Mouse (Mus musculus): Measurements from ENCODE around the gene Gm21969. TPM values are rescaled to one million over a fixed set of nuclear protein-coding genes. Genes with fewer than 3 reads are reported as not detected.

The Gm21969 gene
- polyA plus RNA-seq (2012; fragmentation: generic; extraction: Trizol), result 0.01 TPM
- long read RNA-seq, experiment 1, result 0 reads
- long read RNA-seq, experiment 2, partial matches to known transcripts, result 0 of 2 reads
- long read RNA-seq, experiment 2, other reads (novel, unspliced or antisense), result 2 of 2 reads

DNA sequence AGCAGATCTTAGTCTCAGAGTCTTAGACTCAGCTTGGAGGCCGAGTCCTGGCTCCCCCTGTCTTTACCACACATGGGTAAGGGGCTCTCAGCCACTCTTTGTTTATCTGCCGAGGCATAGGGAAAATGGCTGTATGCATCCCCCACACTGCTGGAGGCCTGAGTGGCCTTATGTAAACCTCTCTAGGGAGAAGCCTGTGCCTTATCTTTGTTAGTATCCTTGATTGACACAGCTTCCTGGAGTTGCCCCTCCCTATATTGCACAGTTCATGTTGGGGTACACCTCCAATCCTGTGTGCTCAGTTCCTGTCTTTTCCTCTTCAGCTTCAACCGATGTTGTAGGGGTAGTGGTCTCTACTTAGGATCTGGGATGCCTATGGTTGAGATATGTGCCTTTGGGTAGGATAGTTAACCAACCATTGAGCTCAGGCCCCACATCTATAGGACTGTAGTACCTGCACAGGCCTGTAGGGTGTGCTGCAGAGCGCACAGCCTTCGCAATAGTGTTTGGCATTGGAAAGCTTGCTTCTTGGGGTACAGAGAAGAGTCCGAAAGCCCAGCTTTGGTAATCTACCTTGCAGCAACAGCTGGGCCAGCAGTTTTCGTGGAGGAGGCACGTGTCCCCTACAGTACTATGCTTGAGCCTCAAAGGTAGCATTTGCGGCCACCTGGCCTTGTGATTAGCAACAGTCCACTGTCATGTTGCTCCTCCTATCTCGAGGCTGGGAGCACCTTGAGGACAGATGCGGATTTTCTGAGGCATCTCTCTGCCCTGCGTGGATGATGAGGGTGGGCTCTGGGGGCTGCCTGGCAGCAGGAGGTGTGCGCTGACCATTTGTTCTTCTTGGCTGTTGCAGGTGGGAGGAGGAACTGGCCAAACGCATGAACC is at the start of gene Gm21969:
Gene Gm21969 (plus strand): TSS at position 830 of the 888 bp plus-strand sequence.
- Histone ChIP-seq H3K79me3 (ENCODE audit: low read depth) (peaks cover 23% of the 10 kb centered on the region), H3K36me3 (ENCODE audit: control insufficient read depth, insufficient read depth) (peaks cover 35% of the 10 kb centered on the region), H3K4me3 (ENCODE audit: insufficient read depth, poor library complexity, severe bottlenecking) (no peak within 1 kb of the TSS), H3K27me3 (ENCODE audit: control insufficient read depth, insufficient read depth, insufficient read length) (no peaks in the 10 kb centered on the region), H3K79me2 (ENCODE audit: control insufficient read depth, insufficient read depth) (peaks cover 72% of the 10 kb centered on the region), H3ac (ENCODE audit: control insufficient read depth, insufficient read length, low read depth) (peak within 1 kb of the TSS; percentile 48)
- TF ChIP-seq USF1 (IDR thresholded peaks at IDR 0.05; ENCODE audit: low read depth) (no peak), MAX (IDR thresholded peaks at IDR 0.05) (no peak), MYOG (IDR thresholded peaks at IDR 0.05; ENCODE audit: control insufficient read depth, extremely low read depth, insufficient read length) (no peak), CTCF (IDR thresholded peaks at IDR 0.05; ENCODE audit: control insufficient read depth, insufficient read depth, insufficient read length) (no peak), MYOD1 (IDR thresholded peaks at IDR 0.05; ENCODE audit: control insufficient read depth, insufficient read length, low read depth) (no peak), FOSL1 (IDR thresholded peaks at IDR 0.05; ENCODE audit: insufficient read depth, low read length, poor library complexity, severe bottlenecking) (no peak), CEBPB (IDR thresholded peaks at IDR 0.05; ENCODE audit: low read depth) (no peak)

DNA sequence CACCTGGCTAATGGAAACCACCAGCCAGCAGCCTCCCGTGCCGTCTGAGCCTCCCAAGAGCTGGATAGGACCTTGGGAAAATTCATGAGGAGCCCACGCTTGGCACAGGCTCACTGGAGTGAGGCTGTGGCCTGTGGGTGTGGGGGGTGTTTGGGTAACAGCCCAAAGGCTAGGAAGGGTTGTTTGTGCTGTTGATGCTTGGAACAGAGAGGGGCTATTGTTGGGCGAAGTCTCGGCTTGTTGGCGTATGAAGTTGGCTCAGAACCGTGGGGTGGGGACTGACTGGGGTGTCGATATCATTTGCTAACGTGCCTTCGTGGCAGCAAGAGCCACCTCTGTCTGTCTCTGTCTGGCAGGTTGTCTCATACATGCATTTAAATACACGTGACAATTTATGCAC is 47.8 kb upstream of the Gm21969 start:
- Histone ChIP-seq H3K79me3 (ENCODE audit: low read depth) (no peaks in the 10 kb centered on the region), H3K4me3 (ENCODE audit: insufficient read depth, poor library complexity, severe bottlenecking) (no peak overlapping the region), H3K27me3 (ENCODE audit: control insufficient read depth, insufficient read depth, insufficient read length) (no peaks in the 10 kb centered on the region), H3ac (ENCODE audit: control insufficient read depth, insufficient read length, low read depth) (no peak overlapping the region), H3K79me2 (ENCODE audit: control insufficient read depth, insufficient read depth) (no peaks in the 10 kb centered on the region), H3K36me3 (ENCODE audit: control insufficient read depth, insufficient read depth) (no peaks in the 10 kb centered on the region)
- TF ChIP-seq USF1 (IDR thresholded peaks at IDR 0.05; ENCODE audit: low read depth), result no peak
- no peak for TF ChIP-seq MYOD1 (IDR thresholded peaks at IDR 0.05; ENCODE audit: control insufficient read depth, insufficient read length, low read depth)
- TF ChIP-seq FOSL1 (IDR thresholded peaks at IDR 0.05; ENCODE audit: insufficient read depth, low read length, poor library complexity, severe bottlenecking), result no peak
- no peak for TF ChIP-seq MYOG (IDR thresholded peaks at IDR 0.05; ENCODE audit: control insufficient read depth, extremely low read depth, insufficient read length)
- no peak for TF ChIP-seq CTCF (IDR thresholded peaks at IDR 0.05; ENCODE audit: control insufficient read depth, insufficient read depth, insufficient read length)
- TF ChIP-seq MAX (IDR thresholded peaks at IDR 0.05), result no peak
- no peak for TF ChIP-seq CEBPB (IDR thresholded peaks at IDR 0.05; ENCODE audit: low read depth)

DNA sequence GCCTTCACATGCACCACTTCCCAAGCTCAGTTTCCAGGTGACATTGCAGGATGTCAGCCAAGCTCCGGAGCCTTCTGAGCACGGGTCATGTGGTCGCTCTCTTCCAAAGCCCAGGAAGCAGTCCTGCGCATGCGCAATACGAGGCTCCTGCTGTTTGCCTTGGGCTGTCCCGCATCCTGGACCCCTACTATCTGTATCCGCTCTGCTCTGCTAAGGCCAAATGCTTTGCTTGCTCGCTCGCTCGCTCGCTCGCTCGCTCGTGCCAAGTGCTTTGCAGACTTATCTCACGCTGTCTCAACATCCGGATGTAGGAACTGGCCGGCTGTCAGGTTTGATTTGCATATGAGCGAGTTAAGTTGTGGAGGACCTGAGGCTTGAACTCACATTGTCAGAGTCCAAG is 47.0 kb upstream of the Gm21969 start:
- Histone ChIP-seq H3K79me3 (ENCODE audit: low read depth) (no peaks in the 10 kb centered on the region), H3K27me3 (ENCODE audit: control insufficient read depth, insufficient read depth, insufficient read length) (no peaks in the 10 kb centered on the region), H3K79me2 (ENCODE audit: control insufficient read depth, insufficient read depth) (no peaks in the 10 kb centered on the region), H3K36me3 (ENCODE audit: control insufficient read depth, insufficient read depth) (no peaks in the 10 kb centered on the region), H3ac (ENCODE audit: control insufficient read depth, insufficient read length, low read depth) (no peak overlapping the region), H3K4me3 (ENCODE audit: insufficient read depth, poor library complexity, severe bottlenecking) (no peak overlapping the region)
- TF ChIP-seq FOSL1 (IDR thresholded peaks at IDR 0.05; ENCODE audit: insufficient read depth, low read length, poor library complexity, severe bottlenecking), result no peak
- no peak for TF ChIP-seq CEBPB (IDR thresholded peaks at IDR 0.05; ENCODE audit: low read depth)
- TF ChIP-seq USF1 (IDR thresholded peaks at IDR 0.05; ENCODE audit: low read depth), result no peak
- no peak for TF ChIP-seq CTCF (IDR thresholded peaks at IDR 0.05; ENCODE audit: control insufficient read depth, insufficient read depth, insufficient read length)
- no peak for TF ChIP-seq MYOG (IDR thresholded peaks at IDR 0.05; ENCODE audit: control insufficient read depth, extremely low read depth, insufficient read length)
- no peak for TF ChIP-seq MYOD1 (IDR thresholded peaks at IDR 0.05; ENCODE audit: control insufficient read depth, insufficient read length, low read depth)
- no peak for TF ChIP-seq MAX (IDR thresholded peaks at IDR 0.05)

DNA sequence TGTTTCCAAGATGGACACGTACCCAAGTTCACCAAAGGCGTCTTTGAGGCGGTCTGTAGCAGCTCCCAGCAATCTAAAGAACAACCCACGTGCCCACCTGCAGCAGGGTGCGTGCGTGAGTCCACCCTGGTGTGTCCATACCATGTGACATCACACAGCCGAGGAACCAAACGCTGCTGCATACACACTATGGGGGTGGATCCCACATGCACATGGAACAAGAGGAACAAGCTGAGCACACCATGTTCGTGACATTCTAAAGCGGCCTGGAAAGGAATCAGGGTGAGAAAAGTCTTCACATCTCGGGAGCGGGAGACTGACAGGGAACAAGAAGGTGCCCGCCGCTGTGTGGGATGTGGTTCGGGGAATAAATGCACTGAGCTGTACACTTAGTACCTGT is 34.6 kb upstream of the Gm21969 start:
- TF ChIP-seq USF1 (IDR thresholded peaks at IDR 0.05; ENCODE audit: low read depth) (no peak), MAX (IDR thresholded peaks at IDR 0.05) (no peak), MYOD1 (IDR thresholded peaks at IDR 0.05; ENCODE audit: control insufficient read depth, insufficient read length, low read depth) (no peak), CTCF (IDR thresholded peaks at IDR 0.05; ENCODE audit: control insufficient read depth, insufficient read depth, insufficient read length) (no peak), CEBPB (IDR thresholded peaks at IDR 0.05; ENCODE audit: low read depth) (no peak)
- no peaks in the 10 kb centered on the region for H3K79me3 ChIP-seq (ENCODE audit: low read depth)

DNA sequence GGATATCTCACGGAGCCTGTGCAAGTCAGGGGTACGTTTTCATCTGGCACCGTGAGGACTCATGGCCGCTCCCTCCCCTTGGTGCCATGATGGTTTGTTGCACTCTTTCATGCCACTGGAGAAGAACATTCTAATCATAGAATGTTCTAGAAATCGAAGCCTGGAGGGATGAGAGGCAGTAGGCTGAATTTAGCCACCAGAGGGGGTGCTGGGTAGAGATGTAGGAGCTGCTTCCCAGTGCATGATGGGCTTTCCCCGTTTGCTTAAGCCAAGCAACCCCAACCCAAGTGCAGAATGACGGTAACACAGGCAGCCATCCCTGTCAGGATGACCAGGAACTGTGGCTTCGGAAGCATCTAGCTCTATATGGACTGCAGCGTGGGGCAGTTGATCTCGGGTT is 32.2 kb upstream of the Gm21969 start:
- H3K79me3 ChIP-seq (ENCODE audit: low read depth), result peaks cover 5% of the 10 kb centered on the region
- no peak overlapping the region for H3K4me3 ChIP-seq (ENCODE audit: insufficient read depth, poor library complexity, severe bottlenecking)
- H3K79me2 ChIP-seq (ENCODE audit: control insufficient read depth, insufficient read depth), result peaks cover 13% of the 10 kb centered on the region
- H3K36me3 ChIP-seq (ENCODE audit: control insufficient read depth, insufficient read depth), result no peaks in the 10 kb centered on the region
- H3ac ChIP-seq (ENCODE audit: control insufficient read depth, insufficient read length, low read depth), result no peak overlapping the region
- TF ChIP-seq FOSL1 (IDR thresholded peaks at IDR 0.05; ENCODE audit: insufficient read depth, low read length, poor library complexity, severe bottlenecking), result no peak
- no peak for TF ChIP-seq MYOG (IDR thresholded peaks at IDR 0.05; ENCODE audit: control insufficient read depth, extremely low read depth, insufficient read length)
- no peak for TF ChIP-seq MYOD1 (IDR thresholded peaks at IDR 0.05; ENCODE audit: control insufficient read depth, insufficient read length, low read depth)
- TF ChIP-seq MAX (IDR thresholded peaks at IDR 0.05), result no peak
- no peak for TF ChIP-seq CTCF (IDR thresholded peaks at IDR 0.05; ENCODE audit: control insufficient read depth, insufficient read depth, insufficient read length)
- TF ChIP-seq CEBPB (IDR thresholded peaks at IDR 0.05; ENCODE audit: low read depth), result no peak
- no peak for TF ChIP-seq USF1 (IDR thresholded peaks at IDR 0.05; ENCODE audit: low read depth)
- no peaks in the 10 kb centered on the region for H3K27me3 ChIP-seq (ENCODE audit: control insufficient read depth, insufficient read depth, insufficient read length)

More for the DNA sequence above, 34.6 kb upstream of the Gm21969 start:
- no peak overlapping the region for H3ac ChIP-seq (ENCODE audit: control insufficient read depth, insufficient read length, low read depth)
- H3K36me3 ChIP-seq (ENCODE audit: control insufficient read depth, insufficient read depth), result no peaks in the 10 kb centered on the region
- H3K27me3 ChIP-seq (ENCODE audit: control insufficient read depth, insufficient read depth, insufficient read length), result no peaks in the 10 kb centered on the region
- no peaks in the 10 kb centered on the region for H3K79me2 ChIP-seq (ENCODE audit: control insufficient read depth, insufficient read depth)
- H3K4me3 ChIP-seq (ENCODE audit: insufficient read depth, poor library complexity, severe bottlenecking), result no peak overlapping the region

All from C2C12 (cell line).